Mouse (Mus musculus) stomach, embryonic 16.5 days (tissue): Measurements from ENCODE around the gene Gm12394. TPM values are rescaled to one million over a fixed set of nuclear protein-coding genes. Genes with fewer than 3 reads are reported as not detected.
"Not testable (repeated sequence)": the region's sequence is repeated elsewhere in the genome, so short reads cannot be mapped to it uniquely, and the experiment has no call there.

Experiments
- ATAC-seq: fragments of 200-750 bp; cut with Nextera tagmentation; 2 replicates; pipeline ENCODE4 v1.8.0; 2017; ENCODE audit warnings: moderate number of reproducible peaks, moderate TSS enrichment; ENCODE audit not compliant: insufficient read depth, low FRiP score
- H3K27ac ChIP-seq: fragments of 300-500 bp; sonication (generic); 2 replicates; pipeline ENCODE4 v1.5.1; 2014; ENCODE audit warnings: low read length
- H3K27me3 ChIP-seq: fragments of 300-500 bp; sonication (generic); 2 replicates; pipeline ENCODE4 v1.6.1; 2014; ENCODE audit warnings: low read length, control low read depth, mixed read lengths; ENCODE audit not compliant: control insufficient read depth, insufficient read depth
- H3K36me3 ChIP-seq: fragments of 300-500 bp; sonication (generic); 2 replicates; pipeline ENCODE4 v1.6.1; 2014; ENCODE audit warnings: low read length; ENCODE audit not compliant: control insufficient read depth, insufficient read depth
- H3K4me1 ChIP-seq: fragments of 300-500 bp; sonication (generic); 2 replicates; pipeline ENCODE4 v1.6.1; 2014; ENCODE audit warnings: low read length, control low read depth, mixed read lengths; ENCODE audit not compliant: control insufficient read depth, insufficient read depth
- H3K4me2 ChIP-seq: fragments of 300-500 bp; sonication (generic); 2 replicates; pipeline ENCODE4 v1.6.1; 2014; ENCODE audit warnings: low read depth, low read length, mixed read lengths
- H3K4me3 ChIP-seq: fragments of 300-500 bp; sonication (generic); replicated peaks from 2 replicates; pipeline ENCODE4 v1.5.1; 2014; ENCODE audit warnings: mild to moderate bottlenecking, low read length
- H3K9ac ChIP-seq: fragments of 300-500 bp; sonication (generic); 2 replicates; pipeline ENCODE4 v1.6.1; 2014; ENCODE audit warnings: low read length
- H3K9me3 ChIP-seq: fragments of 300-500 bp; sonication (generic); replicated peaks from 2 replicates; pipeline ENCODE4 v1.6.1; 2016; ENCODE audit warnings: low read length, control low read depth; ENCODE audit not compliant: control insufficient read depth
- WGBS: fragments of 180-500 bp; shearing (Covaris S2); extraction: QIAGEN DNeasy Blood & Tissue Kit; methylation state at CpG from one replicate; pipeline ENCODE4 v1.1.7; 2014; 5-methylcytosine and 5-hydroxymethylcytosine counted together
- polyA plus RNA-seq: library from polyadenylated mRNA; unstranded; fragments of >200 nt; fragmentation: Nextera tagmentation; extraction: Ambion mirVana; gene quantifications from 2 replicates; pipeline ENCODE4 v1.2.1, GENCODE M21; 2015

The Gm12394 gene
- polyA plus RNA-seq, 1 experiment from 2014 or later: 0.15 TPM

- H3K27ac ChIP-seq: no peak overlapping the region
- ATAC-seq: no peak
- WGBS: 77% methylated on average over 5 of the region's 5 CpGs
Measured at GRCm38 (mm10) chr4:42870748-42871147, 14.2 kb upstream of the Gm12394 start.

DNA sequence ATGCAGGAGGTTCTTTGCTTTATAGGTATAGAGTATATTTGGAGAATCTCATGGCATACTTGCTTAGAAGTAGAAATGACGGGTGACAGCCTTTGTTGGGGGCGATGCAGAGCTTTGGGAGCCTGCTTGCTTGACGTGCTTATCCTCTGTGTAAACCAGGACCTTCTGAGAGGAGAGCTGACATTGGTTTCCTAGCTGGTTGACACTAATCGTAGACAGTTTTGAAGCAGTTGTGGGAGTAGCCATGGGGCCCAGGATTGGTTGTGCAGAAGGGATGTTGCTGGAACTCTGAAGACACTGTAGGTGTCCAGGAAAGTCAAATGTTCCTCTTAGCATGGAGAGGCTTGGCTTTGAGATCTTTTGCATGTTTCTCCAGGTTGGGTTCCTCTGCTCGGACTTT is 11.6 kb upstream of the Gm12394 start:
- Histone ChIP-seq H3K4me1 (peaks cover 6% of the 10 kb centered on the region; the same call in 1 of the 2 replicates), H3K9me3 (no peaks in the 10 kb centered on the region), H3K4me2 (no peak overlapping the region), H3K4me3 (no peak overlapping the region), H3K9ac (no peak overlapping the region), H3K27ac (no peak overlapping the region), H3K27me3 (no peaks in the 10 kb centered on the region), H3K36me3 (no peaks in the 10 kb centered on the region)
- ATAC-seq: no peak
- WGBS: 80% methylated on average over 5 of the region's 5 CpGs

More at GRCm38 (mm10) chr4:42870748-42871147, 14.2 kb upstream of the Gm12394 start:
- Histone ChIP-seq H3K36me3 (no peaks in the 10 kb centered on the region), H3K4me1 (peaks cover 6% of the 10 kb centered on the region; the same call in 1 of the 2 replicates), H3K9ac (no peak overlapping the region), H3K4me3 (no peak overlapping the region), H3K4me2 (no peak overlapping the region), H3K9me3 (no peaks in the 10 kb centered on the region), H3K27me3 (no peaks in the 10 kb centered on the region)

DNA sequence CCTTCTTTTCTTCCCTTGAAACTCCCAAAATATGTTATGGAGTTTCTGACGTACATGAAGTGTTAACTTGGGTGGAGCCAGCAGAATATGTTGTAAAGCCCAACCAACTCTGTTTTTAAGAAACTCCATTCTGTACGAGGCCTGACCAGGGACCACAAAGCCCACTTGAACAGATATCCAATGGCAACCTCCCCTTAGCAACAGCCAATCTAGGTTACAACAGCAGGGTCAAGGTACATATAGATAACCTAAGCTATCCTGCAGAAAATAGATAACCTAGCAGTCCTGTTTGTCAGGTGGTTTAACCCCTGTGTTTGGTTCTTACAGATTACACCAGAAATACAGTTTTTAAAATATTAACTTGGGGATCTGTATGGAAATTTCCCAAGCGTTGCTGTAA is 10.8 kb upstream of the Gm12394 start:
- ATAC-seq: no peak
- Histone ChIP-seq H3K4me2 (no peak overlapping the region), H3K9ac (no peak overlapping the region), H3K4me3 (no peak overlapping the region), H3K4me1 (peaks cover 6% of the 10 kb centered on the region; the same call in 1 of the 2 replicates), H3K27ac (no peak overlapping the region), H3K9me3 (no peaks in the 10 kb centered on the region), H3K36me3 (no peaks in the 10 kb centered on the region), H3K27me3 (no peaks in the 10 kb centered on the region)
- 41% methylated on average over 3 of the region's 3 CpGs for WGBS

DNA sequence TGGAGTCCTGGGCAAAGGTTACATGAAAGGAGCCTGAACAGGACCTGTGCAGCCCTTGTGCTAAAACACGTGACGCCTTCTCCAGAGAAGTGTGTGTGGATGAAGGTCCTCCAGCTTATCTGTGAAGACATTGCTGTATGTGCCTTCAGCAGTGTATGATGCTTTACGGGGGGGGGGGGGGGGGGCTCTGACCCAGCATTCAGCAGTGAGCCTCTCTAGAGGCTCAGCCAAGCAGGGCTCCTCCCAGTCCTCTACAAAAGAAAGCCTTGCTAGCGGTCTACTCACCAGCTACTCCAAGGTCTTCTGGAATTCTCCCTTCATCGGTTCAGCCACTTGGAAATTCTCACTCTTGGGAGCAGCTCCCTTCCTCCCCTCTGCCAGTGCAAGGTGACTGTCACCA is 6.9 kb upstream of the Gm12394 start:
- H3K4me3 ChIP-seq, H3K9ac ChIP-seq, H3K9me3 ChIP-seq, H3K4me1 ChIP-seq, H3K4me2 ChIP-seq, ATAC-seq, H3K27ac ChIP-seq, H3K36me3 ChIP-seq, H3K27me3 ChIP-seq: not testable (repeated sequence)
- WGBS: 74% methylated on average over 5 of the region's 5 CpGs

DNA sequence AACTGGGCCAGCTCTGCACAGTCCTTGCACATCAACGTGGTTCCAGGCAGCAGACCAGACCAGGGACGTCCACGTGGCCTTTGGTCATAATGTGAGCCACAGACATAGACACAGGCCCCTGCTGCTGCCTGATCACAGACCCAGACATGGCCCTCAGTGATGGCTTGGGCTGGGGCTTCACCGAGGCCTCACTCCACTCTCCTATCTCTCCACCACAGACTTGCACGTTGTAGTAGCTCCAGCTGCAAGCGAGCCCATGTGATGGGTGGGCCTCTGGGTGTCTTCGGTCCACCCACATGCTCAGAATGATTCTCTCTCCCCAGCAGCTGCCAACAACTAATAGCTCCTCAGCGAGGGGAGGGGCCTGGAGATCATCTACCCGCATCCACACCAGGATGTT is 3.9 kb upstream of the Gm12394 start:
- not testable (repeated sequence) for H3K27ac ChIP-seq, ATAC-seq, H3K4me3 ChIP-seq, H3K4me1 ChIP-seq, H3K4me2 ChIP-seq, H3K9ac ChIP-seq, H3K9me3 ChIP-seq, H3K27me3 ChIP-seq, H3K36me3 ChIP-seq
- WGBS: 75% methylated on average over 9 of the region's 9 CpGs

GRCm38 (mm10) chr4:42853788-42854187 is 2.8 kb downstream of the Gm12394 start, which contains the start of gene Fam205a1:
TSS of gene Fam205a1 (minus strand) at chr4:42853888.
- not testable (repeated sequence) for H3K4me2 ChIP-seq, ATAC-seq, H3K9me3 ChIP-seq, H3K4me1 ChIP-seq, H3K27me3 ChIP-seq, H3K9ac ChIP-seq, H3K27ac ChIP-seq, H3K36me3 ChIP-seq, H3K4me3 ChIP-seq
- WGBS: 57% methylated on average over 1 of the region's 1 CpGs

DNA sequence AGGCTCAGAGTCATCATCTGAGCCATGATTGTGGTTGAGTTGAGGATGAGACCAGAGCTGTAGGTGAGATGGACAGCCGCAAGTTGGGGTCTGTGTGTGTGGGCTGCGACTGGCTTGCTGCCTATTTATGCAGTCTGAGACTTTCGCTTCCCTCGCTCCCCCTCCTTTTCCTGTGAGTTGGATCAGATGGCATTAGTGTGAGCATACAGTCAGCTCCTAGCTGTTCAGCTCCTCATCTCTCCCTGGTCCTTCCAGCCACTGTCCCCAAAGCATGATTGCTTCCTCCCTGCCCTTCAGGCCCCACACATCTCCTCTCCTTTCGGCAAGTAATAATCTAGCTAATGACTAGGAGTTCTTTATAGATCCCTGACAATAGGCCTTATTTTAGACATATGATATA is 82.7 kb downstream of the Gm12394 start, which contains the start of gene Ccl21a:
Gene Ccl21a, minus strand, starts transcription at position 101 of the 400 bp plus-strand sequence.
- H3K9ac ChIP-seq, H3K4me3 ChIP-seq, H3K9me3 ChIP-seq, H3K4me1 ChIP-seq, H3K4me2 ChIP-seq, H3K36me3 ChIP-seq, H3K27me3 ChIP-seq, H3K27ac ChIP-seq, ATAC-seq: not testable (repeated sequence)
- WGBS: no CpG with 5 or more reads among the region's 5 CpGs

- H3K9ac ChIP-seq, H3K27ac ChIP-seq, H3K9me3 ChIP-seq, H3K4me3 ChIP-seq, H3K36me3 ChIP-seq, H3K4me2 ChIP-seq, H3K4me1 ChIP-seq, H3K27me3 ChIP-seq, ATAC-seq: not testable (repeated sequence)
- WGBS: no CpG with 5 or more reads among the region's 6 CpGs
Measured at GRCm38 (mm10) chr4:42756477-42756876, 100.1 kb downstream of the Gm12394 start, which contains the start of gene Ccl19. TSS of gene Ccl19 (minus strand) at chr4:42756577.

DNA sequence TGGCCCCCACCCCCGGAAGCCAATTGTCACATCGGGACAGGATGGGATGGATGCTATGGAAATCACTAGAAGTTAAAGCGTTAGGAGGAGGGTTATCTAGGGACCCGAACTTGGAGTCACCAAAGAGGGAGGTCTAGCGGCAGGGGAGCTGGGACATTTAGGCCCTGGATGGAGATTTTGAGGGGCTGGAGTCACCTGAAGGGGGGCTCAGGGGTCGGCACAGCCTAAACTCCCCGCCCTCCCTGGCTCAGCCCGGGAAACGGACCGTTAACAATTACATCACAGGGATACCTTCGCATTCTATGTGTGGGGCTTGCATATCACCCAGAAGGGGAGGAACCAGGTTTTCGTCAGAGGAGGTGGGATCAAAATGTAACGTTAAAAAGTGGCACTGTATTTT is 121.3 kb downstream of the Gm12394 start, which contains the start of gene 4930578G10Rik:
Gene 4930578G10Rik, plus strand, starts transcription at position 301 of the 400 bp plus-strand sequence.
- H3K36me3 ChIP-seq, H3K27me3 ChIP-seq, H3K9me3 ChIP-seq, ATAC-seq, H3K4me3 ChIP-seq, H3K9ac ChIP-seq, H3K4me1 ChIP-seq, H3K4me2 ChIP-seq, H3K27ac ChIP-seq: not testable (repeated sequence)
- WGBS: no CpG with 5 or more reads among the region's 13 CpGs
